Mouse (Mus musculus) heart, embryonic 12.5 days (tissue): Measurements from ENCODE around the gene Prnp. TPM values are rescaled to one million over a fixed set of nuclear protein-coding genes. Genes with fewer than 3 reads are reported as not detected.
A peak's percentile ranks its signal among the peaks of the same experiment; 100 is the strongest.

Experiments used
- ATAC-seq: fragments of 200-750 bp; cut with Nextera tagmentation; 2 replicates; pipeline ENCODE4 v1.8.0; 2017; ENCODE audit warnings: moderate TSS enrichment, moderate library complexity; ENCODE audit not compliant: insufficient number of reproducible peaks, low FRiP score
- H3K27ac ChIP-seq: fragments of 300-500 bp; sonication (generic); 2 replicates; pipeline ENCODE4 v1.5.1; 2016; ENCODE audit warnings: mild to moderate bottlenecking, moderate library complexity; ENCODE audit not compliant: poor library complexity, severe bottlenecking
- H3K27me3 ChIP-seq: fragments of 300-500 bp; sonication (generic); replicated peaks from 2 replicates; pipeline ENCODE4 v1.6.1; 2016; ENCODE audit warnings: mild to moderate bottlenecking, moderate library complexity
- H3K36me3 ChIP-seq: fragments of 300-500 bp; sonication (generic); 2 replicates; pipeline ENCODE4 v1.6.1; 2016; ENCODE audit warnings: mild to moderate bottlenecking, moderate library complexity
- H3K4me1 ChIP-seq: fragments of 300-500 bp; sonication (generic); replicated peaks from 2 replicates; pipeline ENCODE4 v1.6.1; 2016; ENCODE audit warnings: mild to moderate bottlenecking
- H3K4me2 ChIP-seq: fragments of 300-500 bp; sonication (generic); 2 replicates; pipeline ENCODE4 v1.6.1; 2016; ENCODE audit warnings: mild to moderate bottlenecking, moderate library complexity
- H3K4me3 ChIP-seq: fragments of 300-500 bp; sonication (generic); 2 replicates; pipeline ENCODE4 v1.5.1; 2016; ENCODE audit warnings: mild to moderate bottlenecking
- H3K9ac ChIP-seq: fragments of 300-500 bp; sonication (generic); 2 replicates; pipeline ENCODE4 v1.6.1; 2016; ENCODE audit warnings: mild to moderate bottlenecking, moderate library complexity
- H3K9me3 ChIP-seq: fragments of 300-500 bp; sonication (generic); replicated peaks from 2 replicates; pipeline ENCODE4 v1.6.1; 2016; ENCODE audit warnings: mild to moderate bottlenecking, moderate library complexity
- WGBS: fragments of 180-500 bp; shearing (Covaris S2); methylation state at CpG from one replicate; pipeline ENCODE4 v1.1.7; 2016; 5-methylcytosine and 5-hydroxymethylcytosine counted together
- polyA plus RNA-seq: library from polyadenylated mRNA; unstranded; fragments of >200 nt; fragmentation: Nextera tagmentation; extraction: Ambion mirVana; gene quantifications from 2 replicates; pipeline ENCODE4 v1.2.1, GENCODE M21; 2016

Prnp gene
- polyA plus RNA-seq, 1 experiment from 2014 or later = 89.1 TPM

GRCm38 (mm10) chr2:131886503-131887160, 23.1 kb upstream of the Prnp start:
- H3K27me3 ChIP-seq = no peaks in the 10 kb centered on the region
- ATAC-seq = no peak
- WGBS = 73% methylated on average over 6 of the region's 6 CpGs
- H3K9me3 ChIP-seq = no peaks in the 10 kb centered on the region
- no peak overlapping the region for H3K27ac ChIP-seq
- peaks cover 24% of the 10 kb centered on the region for H3K4me1 ChIP-seq
- no peak overlapping the region for H3K4me2 ChIP-seq
- no peaks in the 10 kb centered on the region for H3K36me3 ChIP-seq
- H3K9ac ChIP-seq = no peak overlapping the region
- H3K4me3 ChIP-seq = no peak overlapping the region

GRCm38 (mm10) chr2:131888233-131888632, 21.5 kb upstream of the Prnp start:
- Histone ChIP-seq H3K27me3 (no peaks in the 10 kb centered on the region), H3K4me2 (no peak overlapping the region), H3K36me3 (no peaks in the 10 kb centered on the region), H3K9ac (no peak overlapping the region), H3K27ac (no peak overlapping the region), H3K4me3 (no peak overlapping the region), H3K4me1 (peaks cover 29% of the 10 kb centered on the region), H3K9me3 (no peaks in the 10 kb centered on the region)
- no peak for ATAC-seq
- 61% methylated on average over 7 of the region's 7 CpGs for WGBS

DNA sequence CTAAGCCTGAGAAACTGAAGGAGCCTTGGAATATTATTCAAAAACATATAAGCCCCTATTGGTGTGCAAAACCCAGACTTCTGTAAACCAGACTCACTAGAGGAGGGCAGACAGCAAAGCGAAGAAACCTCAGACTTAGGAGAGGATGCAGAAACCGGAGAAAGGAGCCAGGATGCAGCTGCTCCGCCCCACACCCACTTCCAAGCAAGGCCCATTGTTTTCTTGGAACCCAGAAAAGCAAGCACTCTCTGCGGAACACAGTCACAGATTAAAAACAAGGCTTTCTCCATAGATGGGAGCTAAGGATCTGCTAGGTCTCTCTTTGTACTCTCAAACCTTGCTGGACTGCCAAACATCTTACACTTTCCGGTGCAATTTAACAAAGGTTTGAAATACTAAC, 17.2 kb upstream of the Prnp start:
- H3K4me1 ChIP-seq = peaks cover 26% of the 10 kb centered on the region
- no peak for ATAC-seq
- H3K9ac ChIP-seq = no peak overlapping the region
- H3K27ac ChIP-seq = no peak overlapping the region
- no peak overlapping the region for H3K4me3 ChIP-seq
- no peaks in the 10 kb centered on the region for H3K9me3 ChIP-seq
- no peaks in the 10 kb centered on the region for H3K36me3 ChIP-seq
- H3K27me3 ChIP-seq = no peaks in the 10 kb centered on the region
- WGBS = 63% methylated on average over 5 of the region's 5 CpGs
- no peak overlapping the region for H3K4me2 ChIP-seq

- peaks cover 20% of the 10 kb centered on the region for H3K4me1 ChIP-seq
- no peaks in the 10 kb centered on the region for H3K27me3 ChIP-seq
- H3K9ac ChIP-seq = no peak overlapping the region
- no peak overlapping the region for H3K4me2 ChIP-seq
- H3K27ac ChIP-seq = 0 out of 2 replicates have a peak overlapping the region, but pooled peaks have one; percentile 6
- H3K4me3 ChIP-seq = no peak overlapping the region
- H3K9me3 ChIP-seq = no peaks in the 10 kb centered on the region
- ATAC-seq = no peak
- 36% methylated on average over 2 of the region's 2 CpGs for WGBS
- no peaks in the 10 kb centered on the region for H3K36me3 ChIP-seq
Observed at GRCm38 (mm10) chr2:131895106-131895505, 14.6 kb upstream of the Prnp start.

DNA sequence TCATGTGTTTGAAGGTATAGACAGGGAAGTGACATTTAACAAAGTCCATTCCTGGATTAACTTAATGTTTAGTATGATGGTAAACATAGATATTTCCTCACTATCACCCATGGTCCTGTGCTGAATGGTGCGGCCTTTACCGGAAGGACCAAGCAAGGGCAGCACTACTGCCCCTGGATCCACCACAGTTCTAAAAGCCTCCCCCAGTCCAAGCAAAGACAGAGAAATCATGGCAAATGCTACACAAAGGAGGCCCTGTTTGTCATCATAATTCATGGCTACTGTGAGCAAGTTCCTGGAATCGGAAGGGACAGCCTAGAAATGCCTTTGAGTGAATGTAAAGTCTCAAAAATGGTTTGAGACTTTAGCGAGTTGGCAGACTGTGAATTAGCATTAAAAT, 13.7 kb upstream of the Prnp start:
- ATAC-seq = no peak
- Histone ChIP-seq H3K9me3 (no peaks in the 10 kb centered on the region), H3K4me1 (peaks cover 14% of the 10 kb centered on the region), H3K4me3 (no peak overlapping the region), H3K27me3 (no peaks in the 10 kb centered on the region), H3K27ac (no peak overlapping the region), H3K9ac (no peak overlapping the region), H3K36me3 (no peaks in the 10 kb centered on the region), H3K4me2 (no peak overlapping the region)
- 88% methylated on average over 4 of the region's 4 CpGs for WGBS

DNA sequence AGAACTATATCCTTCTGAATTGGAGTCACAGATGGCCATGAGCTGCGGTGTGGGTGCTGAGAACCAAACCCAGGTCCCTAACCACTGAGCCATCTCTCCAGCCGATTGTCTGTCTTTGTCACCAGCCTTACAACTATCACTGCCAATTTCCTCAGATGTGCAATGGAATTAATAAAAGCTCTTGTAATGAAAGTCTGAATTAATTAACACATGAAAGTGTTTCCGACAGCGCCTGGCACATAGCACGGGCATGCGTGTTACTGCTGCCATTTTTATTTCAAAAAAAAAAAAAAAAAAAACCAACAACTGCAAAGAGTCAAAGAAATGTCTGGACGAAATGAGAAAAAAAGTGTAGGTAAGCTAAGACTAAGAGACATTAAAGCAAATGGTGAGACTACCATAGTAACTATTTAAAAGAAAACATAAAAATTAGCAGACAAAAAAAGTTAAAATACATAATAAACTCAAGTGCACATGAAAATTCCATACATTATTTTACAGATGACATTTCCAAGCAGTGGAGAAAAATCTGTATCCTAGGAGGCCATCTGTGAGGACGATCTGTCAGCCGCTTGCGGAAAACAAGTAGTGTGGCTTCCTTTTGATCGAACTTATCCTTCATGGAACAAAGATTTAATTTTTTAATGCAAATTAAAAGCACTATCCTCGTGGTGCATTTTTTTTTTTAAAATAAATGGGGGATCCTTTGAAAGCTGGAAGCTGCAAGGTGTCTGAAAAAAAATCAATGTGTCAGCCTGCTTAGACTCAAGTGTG, 12.2 kb upstream of the Prnp start:
- Histone ChIP-seq H3K4me1 (peaks cover 4% of the 10 kb centered on the region), H3K27ac (no peak overlapping the region), H3K4me3 (no peak overlapping the region), H3K9me3 (no peaks in the 10 kb centered on the region), H3K9ac (no peak overlapping the region), H3K36me3 (no peaks in the 10 kb centered on the region), H3K4me2 (no peak overlapping the region), H3K27me3 (no peaks in the 10 kb centered on the region)
- WGBS = 85% methylated on average over 12 of the region's 12 CpGs
- ATAC-seq = no peak

DNA sequence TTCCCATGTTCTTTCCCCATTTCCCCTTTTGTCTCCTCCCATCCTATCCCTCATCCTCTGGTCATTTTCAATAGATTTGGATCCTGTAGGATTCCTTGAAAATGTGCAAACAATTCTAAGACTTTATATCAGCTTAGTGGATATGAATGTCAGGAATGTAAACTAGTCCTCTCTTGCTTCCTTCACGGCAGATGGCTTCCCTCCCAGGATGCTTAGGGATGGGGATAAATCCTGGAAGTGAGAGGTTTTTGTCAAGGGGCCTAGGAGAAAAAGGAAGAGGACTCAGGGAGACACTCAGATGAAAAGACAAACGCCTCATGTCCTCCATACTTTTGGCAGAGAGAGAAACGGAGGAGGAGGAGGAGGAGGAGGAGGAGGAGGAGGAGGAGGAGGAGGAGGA, 7.3 kb upstream of the Prnp start:
- H3K4me1 ChIP-seq = peaks cover 28% of the 10 kb centered on the region
- peak overlapping the region; percentile 32 for H3K4me2 ChIP-seq
- H3K9ac ChIP-seq = no peak overlapping the region; the same call in 1 of the 2 replicates
- no peak overlapping the region for H3K4me3 ChIP-seq
- H3K27ac ChIP-seq = peak overlapping the region; percentile 93
- no peaks in the 10 kb centered on the region for H3K36me3 ChIP-seq
- no peaks in the 10 kb centered on the region for H3K27me3 ChIP-seq
- whole genome bisulfite sequencing = 9% methylated on average over 3 of the region's 3 CpGs
- ATAC-seq = no peak
- H3K9me3 ChIP-seq = no peaks in the 10 kb centered on the region

DNA sequence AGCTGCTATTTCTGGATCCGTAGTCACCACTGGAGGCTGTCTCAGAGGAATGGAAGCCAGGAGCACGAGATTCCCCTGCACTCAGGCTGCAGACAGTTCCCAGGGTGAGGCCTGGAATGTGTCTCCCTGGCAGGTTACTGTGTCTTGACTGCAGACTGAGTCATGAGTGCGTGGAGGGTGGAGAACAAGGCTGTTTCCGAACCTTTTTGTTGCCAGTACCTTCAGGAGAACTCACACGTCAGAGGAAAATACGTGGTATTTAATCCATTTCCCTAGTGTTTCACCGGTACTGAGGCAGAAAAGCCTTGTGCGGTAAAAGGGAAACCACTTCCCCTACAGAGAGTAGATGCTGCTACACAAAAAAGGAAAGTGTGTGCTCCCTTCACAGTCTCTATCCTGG, 6.9 kb upstream of the Prnp start:
- Histone ChIP-seq H3K4me2 (peak overlapping the region; percentile 32), H3K9me3 (no peaks in the 10 kb centered on the region), H3K27me3 (no peaks in the 10 kb centered on the region), H3K4me3 (no peak overlapping the region), H3K9ac (peak overlapping the region; percentile 4; the same call in 1 of the 2 replicates), H3K27ac (peak overlapping the region; percentile 93), H3K36me3 (no peaks in the 10 kb centered on the region), H3K4me1 (peaks cover 28% of the 10 kb centered on the region)
- peak; percentile 86 for ATAC-seq
- 11% methylated on average over 8 of the region's 8 CpGs for WGBS

- H3K27me3 ChIP-seq = no peaks in the 10 kb centered on the region
- H3K36me3 ChIP-seq = no peaks in the 10 kb centered on the region
- no peak overlapping the region for H3K9ac ChIP-seq
- ATAC-seq = no peak
- no peaks in the 10 kb centered on the region for H3K9me3 ChIP-seq
- H3K27ac ChIP-seq = no peak overlapping the region
- peaks cover 32% of the 10 kb centered on the region for H3K4me1 ChIP-seq
- no peak overlapping the region for H3K4me3 ChIP-seq
- no peak overlapping the region for H3K4me2 ChIP-seq
- 2% methylated on average over 5 of the region's 5 CpGs for WGBS
Observed at GRCm38 (mm10) chr2:131905025-131905424, 4.7 kb upstream of the Prnp start.

GRCm38 (mm10) chr2:131905776-131906175, 4.0 kb upstream of the Prnp start:
- 61% methylated on average over 6 of the region's 6 CpGs for WGBS
- ATAC-seq = no peak
- H3K27ac ChIP-seq = no peak overlapping the region

DNA sequence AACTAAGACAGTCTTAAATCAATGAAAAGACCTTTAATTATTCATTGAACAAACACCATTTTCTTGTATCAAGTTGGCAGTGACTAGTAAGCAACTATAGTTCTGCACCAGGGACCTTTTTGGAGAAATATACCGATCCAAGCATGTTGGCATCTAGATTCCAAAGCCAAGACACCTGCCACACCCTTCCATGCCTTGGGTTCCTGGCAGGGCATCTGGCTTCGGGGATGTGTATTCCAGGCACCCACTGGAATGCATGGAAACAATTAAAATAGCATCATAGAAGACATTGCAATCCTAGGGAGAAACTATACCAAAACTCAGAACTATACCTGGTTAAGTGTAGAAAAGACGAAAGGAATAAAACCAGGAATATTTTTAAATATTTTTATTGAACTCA, 3.5 kb upstream of the Prnp start:
- 84% methylated on average over 3 of the region's 3 CpGs for WGBS
- H3K27me3 ChIP-seq = no peaks in the 10 kb centered on the region
- H3K4me2 ChIP-seq = no peak overlapping the region
- H3K4me1 ChIP-seq = peaks cover 37% of the 10 kb centered on the region
- no peaks in the 10 kb centered on the region for H3K36me3 ChIP-seq
- no peak overlapping the region for H3K4me3 ChIP-seq
- no peak overlapping the region for H3K27ac ChIP-seq
- no peaks in the 10 kb centered on the region for H3K9me3 ChIP-seq
- ATAC-seq = no peak
- no peak overlapping the region for H3K9ac ChIP-seq

More at GRCm38 (mm10) chr2:131905776-131906175, 4.0 kb upstream of the Prnp start:
- H3K9me3 ChIP-seq = no peaks in the 10 kb centered on the region
- no peak overlapping the region for H3K4me2 ChIP-seq
- no peak overlapping the region for H3K4me3 ChIP-seq
- no peaks in the 10 kb centered on the region for H3K27me3 ChIP-seq
- peaks cover 34% of the 10 kb centered on the region for H3K4me1 ChIP-seq
- no peak overlapping the region for H3K9ac ChIP-seq
- no peaks in the 10 kb centered on the region for H3K36me3 ChIP-seq
